Mouse (Mus musculus) intestine, postnatal 0 days (tissue): ENCODE results near the gene Zmiz2. TPM values are rescaled to one million over a fixed set of nuclear protein-coding genes. Genes with fewer than 3 reads are reported as not detected.
A peak's percentile ranks its signal among the peaks of the same experiment; 100 is the strongest.

Experiments used
- ATAC-seq: fragments of 200-750 bp; cut with Nextera tagmentation; 2 replicates; pipeline ENCODE4 v1.8.0; 2017; ENCODE audit warnings: mild to moderate bottlenecking, moderate TSS enrichment, moderate library complexity
- H3K27ac ChIP-seq: fragments of 300-500 bp; sonication (generic); 2 replicates; pipeline ENCODE4 v1.5.1; 2014; ENCODE audit warnings: mild to moderate bottlenecking, low read depth, low read length, moderate library complexity
- H3K27me3 ChIP-seq: fragments of 300-500 bp; sonication (generic); replicated peaks from 2 replicates; pipeline ENCODE4 v1.6.1; 2014; ENCODE audit warnings: low read length, mixed read lengths; ENCODE audit not compliant: control insufficient read depth, insufficient read depth
- H3K36me3 ChIP-seq: fragments of 300-500 bp; sonication (generic); 2 replicates; pipeline ENCODE4 v1.6.1; 2014; ENCODE audit warnings: mild to moderate bottlenecking, moderate library complexity; ENCODE audit not compliant: control insufficient read depth, insufficient read depth
- H3K4me1 ChIP-seq: fragments of 300-500 bp; sonication (generic); replicated peaks from 2 replicates; pipeline ENCODE4 v1.6.1; 2014; ENCODE audit warnings: antibody characterized with exemption, low read length, mixed read lengths; ENCODE audit not compliant: control insufficient read depth, insufficient read depth
- H3K4me2 ChIP-seq: fragments of 300-500 bp; sonication (generic); replicated peaks from 2 replicates; pipeline ENCODE4 v1.6.1; 2014; ENCODE audit warnings: low read depth, mild to moderate bottlenecking, moderate library complexity
- H3K4me3 ChIP-seq: fragments of 300-500 bp; sonication (generic); 2 replicates; pipeline ENCODE4 v1.5.1; 2014; ENCODE audit warnings: low read depth, low read length
- H3K9ac ChIP-seq: fragments of 300-500 bp; sonication (generic); 2 replicates; pipeline ENCODE4 v1.6.1; 2014; ENCODE audit warnings: mild to moderate bottlenecking, low read depth, low read length
- H3K9me3 ChIP-seq: fragments of 300-500 bp; sonication (generic); 2 replicates; pipeline ENCODE4 v1.6.1; 2016; ENCODE audit warnings: mixed run types; ENCODE audit not compliant: control insufficient read depth
- CTCF ChIP-seq: sonication (generic); IDR thresholded peaks from 2 replicates; pipeline ENCODE4 v1.5.1; 2016; ENCODE audit warnings: low read depth, mild to moderate bottlenecking, control low read depth, antibody characterized with exemption, moderate library complexity
- WGBS: fragments of 180-500 bp; shearing (Covaris S2); extraction: QIAGEN DNeasy Blood & Tissue Kit; methylation state at CpG from one replicate; pipeline ENCODE4 v1.1.7; 2014; 5-methylcytosine and 5-hydroxymethylcytosine counted together
- polyA plus RNA-seq: library from polyadenylated mRNA; unstranded; fragments of >200 nt; fragmentation: Nextera tagmentation; extraction: Ambion mirVana; gene quantifications from 2 replicates; pipeline ENCODE4 v1.2.1, GENCODE M21; 2015

Zmiz2 gene
- polyA plus RNA-seq, 1 experiment from 2014 or later = 8.0 TPM

- Histone ChIP-seq H3K27ac (no peak overlapping the region), H3K36me3 (peaks cover 36% of the 10 kb centered on the region), H3K4me1 (peaks cover 4% of the 10 kb centered on the region; the same call in 1 of the 2 replicates), H3K9me3 (no peaks in the 10 kb centered on the region), H3K4me2 (no peak overlapping the region), H3K27me3 (no peaks in the 10 kb centered on the region), H3K9ac (no peak overlapping the region), H3K4me3 (no peak overlapping the region)
- no peak for TF ChIP-seq CTCF
- no peak for ATAC-seq
- WGBS = 70% methylated on average over 6 of the region's 6 CpGs
Measured at GRCm38 (mm10) chr11:6392857-6393256, 4.0 kb downstream of the Zmiz2 start.

- no peak overlapping the region for H3K4me2 ChIP-seq
- 67% methylated on average over 1 of the region's 1 CpGs for WGBS
Measured at GRCm38 (mm10) chr11:6393866-6394265, 5.0 kb downstream of the Zmiz2 start.

GRCm38 (mm10) chr11:6395565-6395964 is 6.7 kb downstream of the Zmiz2 start:
- peaks cover under 1% of the 10 kb centered on the region; the same call in 1 of the 2 replicates for H3K4me1 ChIP-seq
- no peaks in the 10 kb centered on the region for H3K27me3 ChIP-seq
- 91% methylated on average over 5 of the region's 5 CpGs for WGBS
- H3K27ac ChIP-seq = no peak overlapping the region
- no peaks in the 10 kb centered on the region for H3K9me3 ChIP-seq
- H3K4me3 ChIP-seq = no peak overlapping the region
- H3K36me3 ChIP-seq = peaks cover 63% of the 10 kb centered on the region
- no peak overlapping the region for H3K4me2 ChIP-seq
- no peak for ATAC-seq
- no peak overlapping the region for H3K9ac ChIP-seq
- no peak for TF ChIP-seq CTCF

More at GRCm38 (mm10) chr11:6393866-6394265, 5.0 kb downstream of the Zmiz2 start:
- Histone ChIP-seq H3K4me3 (no peak overlapping the region), H3K4me1 (peaks cover 4% of the 10 kb centered on the region; the same call in 1 of the 2 replicates), H3K27me3 (no peaks in the 10 kb centered on the region), H3K36me3 (peaks cover 46% of the 10 kb centered on the region), H3K27ac (no peak overlapping the region), H3K9me3 (no peaks in the 10 kb centered on the region), H3K9ac (no peak overlapping the region)
- ATAC-seq = no peak
- TF ChIP-seq CTCF = no peak

- Histone ChIP-seq H3K36me3 (peaks cover 89% of the 10 kb centered on the region), H3K4me2 (no peak overlapping the region), H3K4me1 (no peaks in the 10 kb centered on the region), H3K27ac (no peak overlapping the region), H3K9me3 (no peaks in the 10 kb centered on the region), H3K9ac (no peak overlapping the region), H3K4me3 (no peak overlapping the region), H3K27me3 (no peaks in the 10 kb centered on the region)
- TF ChIP-seq CTCF = no peak
- 98% methylated on average over 10 of the region's 10 CpGs for WGBS
- no peak for ATAC-seq
Measured at GRCm38 (mm10) chr11:6398141-6398540, 9.3 kb downstream of the Zmiz2 start.

- Histone ChIP-seq H3K36me3 (peaks cover 78% of the 10 kb centered on the region), H3K4me1 (no peaks in the 10 kb centered on the region), H3K9ac (no peak overlapping the region), H3K27ac (no peak overlapping the region), H3K4me3 (no peak overlapping the region), H3K27me3 (no peaks in the 10 kb centered on the region), H3K4me2 (no peak overlapping the region), H3K9me3 (no peaks in the 10 kb centered on the region)
- peak; percentile 88 for TF ChIP-seq CTCF
- WGBS = 86% methylated on average over 19 of the region's 19 CpGs
- 0 out of 2 replicates have a peak, but pooled peaks have one; percentile 54 for ATAC-seq
Measured at GRCm38 (mm10) chr11:6402515-6403510, 13.9 kb downstream of the Zmiz2 start.

GRCm38 (mm10) chr11:6403830-6404405 is 15.0 kb downstream of the Zmiz2 start:
- WGBS = 89% methylated on average over 5 of the region's 5 CpGs
- no peak overlapping the region; the same call in 1 of the 2 replicates for H3K27ac ChIP-seq
- ATAC-seq = no peak
- H3K9ac ChIP-seq = no peak overlapping the region
- no peak overlapping the region for H3K4me2 ChIP-seq
- no peak for TF ChIP-seq CTCF
- no peaks in the 10 kb centered on the region for H3K27me3 ChIP-seq
- H3K4me3 ChIP-seq = no peak overlapping the region
- peaks cover 67% of the 10 kb centered on the region for H3K36me3 ChIP-seq
- no peaks in the 10 kb centered on the region for H3K4me1 ChIP-seq
- no peaks in the 10 kb centered on the region for H3K9me3 ChIP-seq
